Mouse (Mus musculus) stomach, embryonic 15.5 days (tissue): ENCODE measurements at regions not wholly inside any gene's neighbourhood (a gene's known extent, or its start where the extent isn't known, plus 50 kb on each side); places are given as distances from the start of the nearest gene placed in this dataset.

Source experiments
- ATAC-seq: fragments of 200-750 bp; cut with Nextera tagmentation; 2 replicates; pipeline ENCODE4 v1.8.0; 2017; ENCODE audit warnings: low read depth, moderate number of reproducible peaks, moderate TSS enrichment; ENCODE audit not compliant: insufficient read depth, low FRiP score
- H3K27ac ChIP-seq: fragments of 300-500 bp; sonication (generic); 2 replicates; pipeline ENCODE4 v1.5.1; 2015; ENCODE audit warnings: mild to moderate bottlenecking, inconsistent platforms
- H3K27me3 ChIP-seq: fragments of 300-500 bp; sonication (generic); replicated peaks from 2 replicates; pipeline ENCODE4 v1.6.1; 2015; ENCODE audit warnings: inconsistent platforms
- H3K36me3 ChIP-seq: fragments of 300-500 bp; sonication (generic); 2 replicates; pipeline ENCODE4 v1.6.1; 2015; ENCODE audit warnings: inconsistent platforms
- H3K4me1 ChIP-seq: fragments of 300-500 bp; sonication (generic); 2 replicates; pipeline ENCODE4 v1.6.1; 2015; ENCODE audit warnings: inconsistent platforms
- H3K4me2 ChIP-seq: fragments of 300-500 bp; sonication (generic); 2 replicates; pipeline ENCODE4 v1.6.1; 2015; ENCODE audit warnings: mild to moderate bottlenecking, inconsistent platforms
- H3K4me3 ChIP-seq: fragments of 300-500 bp; sonication (generic); replicated peaks from 2 replicates; pipeline ENCODE4 v1.5.1; 2015; ENCODE audit warnings: inconsistent platforms
- H3K9ac ChIP-seq: fragments of 300-500 bp; sonication (generic); 2 replicates; pipeline ENCODE4 v1.6.1; 2015; ENCODE audit warnings: inconsistent platforms
- H3K9me3 ChIP-seq: fragments of 300-500 bp; sonication (generic); 2 replicates; pipeline ENCODE4 v1.6.1; 2016; ENCODE audit warnings: inconsistent platforms
- WGBS: fragments of 180-500 bp; shearing (Covaris S2); methylation state at CpG from one replicate; pipeline ENCODE4 v1.1.7; 2015; 5-methylcytosine and 5-hydroxymethylcytosine counted together

DNA sequence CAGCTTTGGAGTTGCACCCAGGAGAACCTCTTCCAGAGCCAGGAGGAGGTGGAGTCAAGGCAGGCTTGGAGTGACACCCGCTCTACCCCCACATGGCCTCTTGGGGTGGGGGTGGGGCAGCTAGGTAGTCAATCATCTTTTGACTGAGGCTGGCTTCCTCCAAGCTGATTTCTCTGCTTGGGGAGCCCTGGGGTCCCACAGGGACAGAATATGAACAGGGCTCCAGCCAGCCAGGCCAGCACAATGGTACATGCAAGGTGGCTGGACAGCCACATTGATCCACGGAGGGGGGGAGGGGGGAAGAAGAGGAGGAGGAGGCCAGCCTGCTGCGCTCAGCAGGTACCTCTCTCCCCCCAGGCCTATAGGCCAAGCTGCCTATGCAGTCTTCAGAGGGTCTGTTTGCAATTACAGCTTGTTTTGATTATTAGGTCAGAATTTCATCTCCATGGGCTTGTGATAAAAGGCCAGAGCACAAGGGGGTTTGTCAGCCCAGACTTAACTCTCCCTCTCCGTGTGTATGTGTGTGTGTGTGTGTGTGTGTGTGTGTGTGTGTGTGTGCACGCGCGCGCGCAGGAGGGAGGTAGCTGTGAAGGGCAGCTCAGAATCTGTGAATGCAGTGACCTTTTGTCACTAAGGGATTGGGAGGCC is 120.5 kb upstream of the Zmiz1 start:
- WGBS, result 65% methylated on average over 9 of the region's 9 CpGs
- Histone ChIP-seq H3K4me3 (no peak overlapping the region), H3K9ac (no peak overlapping the region), H3K36me3 (no peaks in the 10 kb centered on the region), H3K4me1 (peaks cover 27% of the 10 kb centered on the region), H3K27me3 (no peaks in the 10 kb centered on the region), H3K27ac (peak overlapping the region; percentile 28; the same call in 1 of the 2 replicates), H3K4me2 (no peak overlapping the region), H3K9me3 (no peaks in the 10 kb centered on the region)
- 0 out of 2 replicates have a peak, but pooled peaks have one; percentile 42 for ATAC-seq

GRCm38 (mm10) chr14:25340845-25341244 is 118.1 kb upstream of the Zmiz1 start:
- 84% methylated on average over 9 of the region's 9 CpGs for WGBS
- peaks cover 28% of the 10 kb centered on the region for H3K4me1 ChIP-seq
- no peak overlapping the region for H3K4me2 ChIP-seq
- H3K36me3 ChIP-seq, result no peaks in the 10 kb centered on the region
- no peak overlapping the region for H3K9ac ChIP-seq
- H3K9me3 ChIP-seq, result no peaks in the 10 kb centered on the region
- no peak overlapping the region for H3K4me3 ChIP-seq
- no peak for ATAC-seq
- H3K27ac ChIP-seq, result no peak overlapping the region
- H3K27me3 ChIP-seq, result no peaks in the 10 kb centered on the region

DNA sequence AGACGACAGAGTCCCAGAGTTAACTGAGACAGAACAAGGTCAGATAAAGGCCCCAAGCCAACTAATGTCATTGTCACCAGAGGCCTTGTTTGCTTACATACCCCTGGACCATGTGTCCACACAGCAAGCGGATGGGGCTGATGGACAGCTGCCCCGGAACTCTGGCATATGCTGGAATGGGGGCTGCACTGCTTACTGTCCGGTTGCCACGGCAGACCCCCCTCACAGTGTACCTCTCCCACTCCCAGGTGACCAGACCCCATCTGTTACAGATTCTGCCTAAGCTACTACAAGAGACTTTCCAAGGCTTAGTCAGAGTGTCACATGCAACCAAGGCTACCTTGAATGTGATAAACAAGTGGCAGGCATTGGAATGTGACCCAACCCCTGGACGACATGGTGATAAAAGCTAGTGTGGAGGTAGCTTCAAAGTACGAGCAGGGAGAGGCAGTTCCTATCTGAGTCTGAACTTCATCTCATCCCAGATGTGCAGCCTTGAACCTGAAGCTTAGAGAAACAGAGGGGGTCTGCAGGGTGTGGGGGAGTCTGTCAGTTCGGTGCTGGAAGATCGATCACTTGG is 117.0 kb upstream of the Zmiz1 start:
- H3K4me3 ChIP-seq, result no peak overlapping the region
- H3K27me3 ChIP-seq, result no peaks in the 10 kb centered on the region
- 56% methylated on average over 9 of the region's 9 CpGs for WGBS
- H3K4me2 ChIP-seq, result no peak overlapping the region
- 0 out of 2 replicates have a peak overlapping the region, but pooled peaks have one; percentile 67 for H3K27ac ChIP-seq
- peaks cover 28% of the 10 kb centered on the region for H3K4me1 ChIP-seq
- no peaks in the 10 kb centered on the region for H3K9me3 ChIP-seq
- no peak for ATAC-seq
- H3K9ac ChIP-seq, result no peak overlapping the region
- no peaks in the 10 kb centered on the region for H3K36me3 ChIP-seq

DNA sequence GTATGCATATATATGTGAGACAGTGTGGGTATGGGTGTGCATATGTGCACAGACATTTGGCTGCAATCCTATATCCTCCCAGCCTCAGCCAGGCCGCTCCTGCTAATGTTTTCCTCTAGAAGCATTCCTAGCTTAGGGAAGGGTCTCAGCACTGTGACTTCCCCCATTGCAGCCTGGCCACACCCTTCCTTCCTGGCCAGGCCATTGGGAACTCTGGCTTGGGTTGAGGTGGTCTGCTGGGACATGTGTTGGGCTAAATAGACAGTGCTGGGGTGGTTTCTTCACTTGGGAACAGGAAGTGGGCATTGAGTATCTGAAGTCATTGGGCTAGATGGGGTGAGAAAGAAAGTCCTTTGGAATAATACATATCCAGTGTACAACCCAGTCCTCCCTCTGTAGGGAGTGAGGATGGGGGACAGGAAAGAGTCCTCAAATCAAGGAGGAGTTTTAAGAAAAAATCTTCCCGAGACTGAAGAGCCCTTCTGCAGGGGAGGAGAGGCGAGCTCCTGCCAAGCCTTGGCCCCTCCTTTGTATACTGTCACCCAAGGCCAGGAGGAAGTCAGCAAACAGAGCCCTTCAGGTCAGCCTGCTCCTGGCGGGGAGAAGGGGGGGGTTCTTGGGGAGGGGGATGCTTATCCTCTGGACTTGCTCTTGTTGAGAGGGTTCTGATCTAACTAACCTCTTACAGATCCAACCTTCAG is 116.0 kb upstream of the Zmiz1 start:
- Histone ChIP-seq H3K9ac (no peak overlapping the region), H3K27ac (peak overlapping the region; percentile 67)

GRCm38 (mm10) chr14:25345995-25346394 is 113.0 kb upstream of the Zmiz1 start:
- 0 out of 2 replicates have a peak overlapping the region, but pooled peaks have one; percentile 11 for H3K27ac ChIP-seq
- H3K36me3 ChIP-seq, result no peaks in the 10 kb centered on the region
- no peak overlapping the region for H3K9ac ChIP-seq
- peaks cover 18% of the 10 kb centered on the region for H3K4me1 ChIP-seq
- H3K4me2 ChIP-seq, result no peak overlapping the region
- H3K4me3 ChIP-seq, result no peak overlapping the region
- no peaks in the 10 kb centered on the region for H3K9me3 ChIP-seq
- no peak for ATAC-seq
- 43% methylated on average over 2 of the region's 2 CpGs for WGBS
- no peaks in the 10 kb centered on the region for H3K27me3 ChIP-seq

More for the DNA sequence above, 116.0 kb upstream of the Zmiz1 start:
- 18% methylated on average over 4 of the region's 4 CpGs for WGBS
- ATAC-seq, result no peak
- Histone ChIP-seq H3K9me3 (no peaks in the 10 kb centered on the region), H3K4me1 (peaks cover 28% of the 10 kb centered on the region), H3K36me3 (no peaks in the 10 kb centered on the region), H3K4me3 (no peak overlapping the region), H3K27me3 (no peaks in the 10 kb centered on the region), H3K4me2 (no peak overlapping the region)

DNA sequence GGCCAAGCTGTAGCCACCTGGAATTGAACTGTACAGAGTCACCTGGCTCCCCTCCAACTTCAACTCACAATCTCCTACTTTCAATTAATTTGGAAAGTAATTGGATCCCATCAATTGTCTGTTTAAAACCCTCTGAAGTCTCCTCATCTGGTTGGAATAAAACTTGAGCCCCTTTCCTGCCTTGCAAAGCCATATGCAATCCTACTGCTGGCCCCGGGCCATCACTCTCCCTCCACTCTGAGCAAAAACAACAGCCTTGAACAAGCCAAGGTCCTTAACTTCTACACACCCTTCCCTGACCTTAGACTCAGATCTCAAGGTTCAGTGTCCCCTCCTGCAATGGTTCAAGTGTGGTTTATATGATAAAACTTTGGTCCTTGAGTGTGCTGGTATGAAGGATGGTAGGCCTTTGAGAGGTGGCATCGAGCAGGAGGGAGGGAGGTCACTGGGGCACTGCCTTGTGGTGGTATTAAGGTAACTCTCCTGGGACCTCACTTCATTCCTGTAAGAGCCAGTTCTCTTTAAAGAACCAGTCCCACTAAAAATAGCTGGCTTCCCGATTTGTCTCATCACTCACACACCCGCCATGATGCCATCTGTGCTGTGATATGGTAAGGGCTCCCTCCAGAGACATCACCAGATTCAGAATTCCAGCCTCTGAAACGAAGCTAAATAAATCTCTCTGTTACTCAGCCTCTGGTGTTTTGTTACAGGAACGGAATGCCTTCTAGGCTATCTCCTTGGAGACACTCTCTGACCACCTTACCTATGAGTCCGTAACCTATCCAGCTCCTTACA is 112.0 kb upstream of the Zmiz1 start:
- Histone ChIP-seq H3K4me3 (no peak overlapping the region), H3K4me2 (no peak overlapping the region), H3K36me3 (no peaks in the 10 kb centered on the region), H3K9me3 (no peaks in the 10 kb centered on the region), H3K27me3 (no peaks in the 10 kb centered on the region), H3K27ac (no peak overlapping the region), H3K9ac (no peak overlapping the region), H3K4me1 (peaks cover 14% of the 10 kb centered on the region)
- ATAC-seq, result no peak
- 79% methylated on average over 7 of the region's 7 CpGs for WGBS

DNA sequence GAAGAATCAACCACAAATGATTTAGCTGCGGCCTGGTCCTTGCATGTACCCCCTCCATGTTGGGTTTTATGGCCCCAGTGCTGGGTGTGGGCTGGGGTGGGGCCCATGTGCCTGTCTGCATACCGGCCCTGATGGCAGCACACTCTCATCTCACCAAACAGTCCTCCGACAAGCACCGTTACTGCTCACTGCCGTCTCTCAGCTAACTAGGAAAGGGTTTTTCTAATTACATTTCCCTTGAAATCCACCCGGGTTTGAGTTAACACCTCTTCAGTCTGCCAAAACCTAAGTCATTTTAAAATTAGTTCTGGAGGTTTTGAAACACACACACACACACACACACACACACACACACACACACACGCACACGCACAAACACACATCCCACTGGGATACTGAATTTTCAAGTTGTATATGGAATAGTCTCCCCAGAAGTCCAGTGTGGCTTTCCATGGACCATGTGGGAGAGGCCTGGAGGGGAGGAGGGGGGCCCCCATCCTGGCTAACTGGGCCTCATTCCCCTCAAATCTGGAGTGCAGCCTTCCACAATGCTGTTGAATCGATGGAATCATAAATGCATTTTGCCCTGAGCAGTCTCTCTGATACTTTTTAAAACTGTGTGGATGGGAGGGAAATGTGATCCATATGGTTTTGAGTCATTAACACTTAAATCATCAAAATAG is 108.6 kb upstream of the Zmiz1 start:
- H3K4me3 ChIP-seq, result no peak overlapping the region
- 0 out of 2 replicates have a peak overlapping the region, but pooled peaks have one; percentile 18 for H3K27ac ChIP-seq
- H3K27me3 ChIP-seq, result no peaks in the 10 kb centered on the region
- WGBS, result 63% methylated on average over 9 of the region's 9 CpGs
- H3K4me2 ChIP-seq, result no peak overlapping the region
- no peaks in the 10 kb centered on the region for H3K36me3 ChIP-seq
- no peaks in the 10 kb centered on the region for H3K9me3 ChIP-seq
- H3K9ac ChIP-seq, result no peak overlapping the region
- no peak for ATAC-seq
- peaks cover 15% of the 10 kb centered on the region; the same call in 1 of the 2 replicates for H3K4me1 ChIP-seq

- Histone ChIP-seq H3K4me2 (no peak overlapping the region), H3K9ac (no peak overlapping the region), H3K36me3 (no peaks in the 10 kb centered on the region), H3K4me1 (peaks cover 15% of the 10 kb centered on the region; the same call in 1 of the 2 replicates), H3K27me3 (no peaks in the 10 kb centered on the region), H3K4me3 (no peak overlapping the region), H3K9me3 (no peaks in the 10 kb centered on the region), H3K27ac (peak overlapping the region; percentile 74)
- 55% methylated on average over 8 of the region's 8 CpGs for WGBS
- ATAC-seq, result 0 out of 2 replicates have a peak, but pooled peaks have one; percentile 31
Observed at GRCm38 (mm10) chr14:25353804-25354203, 105.2 kb upstream of the Zmiz1 start.

DNA sequence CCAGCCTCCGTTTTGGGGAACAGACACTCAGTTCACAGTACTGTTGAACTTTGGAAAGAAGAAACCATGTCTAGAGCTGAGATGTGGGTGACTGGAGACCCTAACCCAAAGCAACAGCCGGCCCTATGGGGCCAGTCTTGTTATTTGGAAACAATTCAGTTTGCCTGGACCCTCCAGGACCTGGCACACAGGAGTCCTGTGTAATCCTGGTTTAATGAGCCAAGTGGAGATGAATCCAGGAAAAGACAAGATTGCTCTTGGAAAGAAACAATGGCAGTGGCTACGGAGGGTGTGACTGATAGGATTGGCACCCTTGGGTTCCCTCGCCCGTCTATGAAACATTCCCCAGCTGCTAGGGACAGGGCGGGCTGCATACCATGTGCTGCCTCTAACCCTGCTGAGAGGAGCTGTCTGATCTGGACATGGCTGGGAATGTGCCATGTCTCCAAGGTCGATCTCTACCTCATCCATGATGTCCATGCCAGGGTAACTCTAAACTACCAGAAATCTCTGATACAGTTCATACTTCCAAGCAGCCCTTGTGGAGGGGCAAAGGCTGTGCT is 104.6 kb upstream of the Zmiz1 start:
- Histone ChIP-seq H3K4me3 (no peak overlapping the region), H3K4me1 (peaks cover 15% of the 10 kb centered on the region; the same call in 1 of the 2 replicates), H3K9me3 (no peaks in the 10 kb centered on the region), H3K27me3 (no peaks in the 10 kb centered on the region), H3K9ac (no peak overlapping the region), H3K36me3 (no peaks in the 10 kb centered on the region), H3K27ac (peak overlapping the region; percentile 74), H3K4me2 (no peak overlapping the region)
- ATAC-seq, result no peak
- 75% methylated on average over 7 of the region's 7 CpGs for WGBS

- no peak for ATAC-seq
- H3K9ac ChIP-seq, result no peak overlapping the region
- H3K4me1 ChIP-seq, result peaks cover 25% of the 10 kb centered on the region
- H3K27me3 ChIP-seq, result no peaks in the 10 kb centered on the region
- no peak overlapping the region for H3K4me2 ChIP-seq
- no peaks in the 10 kb centered on the region for H3K36me3 ChIP-seq
- H3K27ac ChIP-seq, result no peak overlapping the region
- no peaks in the 10 kb centered on the region for H3K9me3 ChIP-seq
- H3K4me3 ChIP-seq, result no peak overlapping the region
- WGBS, result 78% methylated on average over 9 of the region's 9 CpGs
Observed at GRCm38 (mm10) chr14:25357805-25358204, 101.2 kb upstream of the Zmiz1 start.

DNA sequence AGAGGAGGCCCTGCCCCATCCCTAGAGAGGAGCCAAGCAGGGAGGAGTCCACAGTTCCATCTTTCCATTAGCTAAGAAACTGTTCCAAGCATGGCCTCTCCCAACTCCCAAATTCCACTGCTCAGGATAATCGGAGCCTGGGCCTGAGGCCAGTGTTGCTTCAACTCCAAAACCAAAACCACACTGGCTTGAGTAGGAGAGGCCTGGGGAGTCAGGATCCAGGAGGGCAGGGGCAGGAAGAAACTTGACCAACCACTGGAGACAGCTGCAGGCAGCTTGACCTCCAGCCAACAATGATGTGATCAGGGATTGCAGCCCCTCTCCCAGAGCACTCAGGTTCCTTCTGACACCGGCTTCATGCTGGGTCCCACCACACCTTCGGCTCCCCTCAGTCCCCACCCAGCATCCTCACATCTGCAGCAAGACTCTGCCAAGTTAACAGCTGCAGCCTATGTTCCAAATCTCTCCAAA is 99.1 kb upstream of the Zmiz1 start:
- Histone ChIP-seq H3K27me3 (no peaks in the 10 kb centered on the region), H3K9ac (no peak overlapping the region), H3K36me3 (no peaks in the 10 kb centered on the region), H3K4me2 (no peak overlapping the region), H3K27ac (peak overlapping the region; percentile 31; the same call in 1 of the 2 replicates), H3K9me3 (no peaks in the 10 kb centered on the region), H3K4me1 (peaks cover 12% of the 10 kb centered on the region), H3K4me3 (no peak overlapping the region)
- 48% methylated on average over 3 of the region's 3 CpGs for WGBS
- ATAC-seq, result peak; percentile 61; the same call in 1 of the 2 replicates
